Mouse (Mus musculus) embryonic facial prominence, embryonic 11.5 days (tissue): ENCODE data around the gene Lsamp. TPM values are rescaled to one million over a fixed set of nuclear protein-coding genes. Genes with fewer than 3 reads are reported as not detected.

Experiments used
- ATAC-seq: fragments of 200-750 bp; cut with Nextera tagmentation; replicated peaks from 2 replicates; pipeline ENCODE4 v1.8.0; 2017; ENCODE audit warnings: low read depth; ENCODE audit not compliant: insufficient number of reproducible peaks, low FRiP score, low TSS enrichment
- DNase-seq: peaks from one replicate; pipeline ENCODE4 v3.0.0-alpha.2; 2015; ENCODE audit warnings: low spot score
- H3K27ac ChIP-seq: fragments of 300-500 bp; sonication (generic); replicated peaks from 2 replicates; pipeline ENCODE4 v1.5.1; 2014; ENCODE audit warnings: mild to moderate bottlenecking, low read depth, low read length, control low read depth
- H3K27me3 ChIP-seq: fragments of 300-500 bp; sonication (generic); 2 replicates; pipeline ENCODE4 v1.6.1; 2014; ENCODE audit warnings: mild to moderate bottlenecking, low read length, moderate library complexity, mixed read lengths; ENCODE audit not compliant: control insufficient read depth, insufficient read depth
- H3K36me3 ChIP-seq: fragments of 300-500 bp; sonication (generic); replicated peaks from 2 replicates; pipeline ENCODE4 v1.6.1; 2014; ENCODE audit warnings: low read depth, mild to moderate bottlenecking, low read length, moderate library complexity, mixed read lengths; ENCODE audit not compliant: control insufficient read depth, insufficient read depth
- H3K4me1 ChIP-seq: fragments of 300-500 bp; sonication (generic); 2 replicates; pipeline ENCODE4 v1.6.1; 2014; ENCODE audit warnings: low read length, mixed read lengths; ENCODE audit not compliant: control insufficient read depth, insufficient read depth
- H3K4me2 ChIP-seq: fragments of 300-500 bp; sonication (generic); 2 replicates; pipeline ENCODE4 v1.6.1; 2014; ENCODE audit warnings: low read depth, mild to moderate bottlenecking, control low read depth, low read length, moderate library complexity
- H3K4me3 ChIP-seq: fragments of 300-500 bp; sonication (generic); 2 replicates; pipeline ENCODE4 v1.5.1; 2014; ENCODE audit warnings: low read depth, low read length, control low read depth
- H3K9ac ChIP-seq: fragments of 300-500 bp; sonication (generic); replicated peaks from 2 replicates; pipeline ENCODE4 v1.6.1; 2014; ENCODE audit warnings: mild to moderate bottlenecking, control low read depth, low read length
- H3K9me3 ChIP-seq: fragments of 300-500 bp; sonication (generic); replicated peaks from 2 replicates; pipeline ENCODE4 v1.6.1; 2016; ENCODE audit warnings: mild to moderate bottlenecking, low read length, inconsistent platforms, mixed read lengths; ENCODE audit not compliant: control insufficient read depth
- WGBS: fragments of 180-500 bp; shearing (Covaris S2); extraction: QIAGEN DNeasy Blood & Tissue Kit; methylation state at CpG from one replicate; pipeline ENCODE4 v1.1.7; 2014; 5-methylcytosine and 5-hydroxymethylcytosine counted together
- polyA plus RNA-seq: library from polyadenylated mRNA; unstranded; fragments of >200 nt; fragmentation: Nextera tagmentation; extraction: Ambion mirVana; gene quantifications from 2 replicates; pipeline ENCODE4 v1.2.1, GENCODE M21; 2014

The Lsamp gene
- polyA plus RNA-seq, 1 experiment from 2014 or later = 5.7 TPM

- ATAC-seq (no peak), DNase-seq (no peak)
- Histone ChIP-seq H3K4me1 (no peaks in the 10 kb centered on the region), H3K9ac (no peak overlapping the region), H3K27me3 (no peaks in the 10 kb centered on the region), H3K4me2 (no peak overlapping the region), H3K36me3 (no peaks in the 10 kb centered on the region), H3K4me3 (no peak overlapping the region), H3K27ac (no peak overlapping the region), H3K9me3 (no peaks in the 10 kb centered on the region)
- 77% methylated on average over 2 of the region's 2 CpGs for WGBS
Observed at GRCm38 (mm10) chr16:42113246-42113645, 2129.1 kb downstream of the Lsamp start.

- no peak overlapping the region for H3K4me3 ChIP-seq
- H3K27ac ChIP-seq = no peak overlapping the region
- no peak overlapping the region for H3K9ac ChIP-seq
- H3K4me2 ChIP-seq = no peak overlapping the region
- H3K9me3 ChIP-seq = no peaks in the 10 kb centered on the region
- ATAC-seq = no peak
- no peaks in the 10 kb centered on the region for H3K27me3 ChIP-seq
- H3K4me1 ChIP-seq = no peaks in the 10 kb centered on the region
- DNase-seq = no peak
- 90% methylated on average over 6 of the region's 6 CpGs for WGBS
- no peaks in the 10 kb centered on the region for H3K36me3 ChIP-seq
Observed at GRCm38 (mm10) chr16:42121788-42122187, 2137.6 kb downstream of the Lsamp start.

GRCm38 (mm10) chr16:42123826-42124225, 2139.7 kb downstream of the Lsamp start:
- Histone ChIP-seq H3K9me3 (no peaks in the 10 kb centered on the region), H3K27ac (no peak overlapping the region), H3K4me2 (no peak overlapping the region), H3K4me3 (no peak overlapping the region), H3K4me1 (no peaks in the 10 kb centered on the region), H3K9ac (no peak overlapping the region), H3K36me3 (no peaks in the 10 kb centered on the region), H3K27me3 (no peaks in the 10 kb centered on the region)
- 64% methylated on average over 4 of the region's 4 CpGs for WGBS
- no peak for DNase-seq
- no peak for ATAC-seq

- Histone ChIP-seq H3K4me2 (no peak overlapping the region), H3K9me3 (no peaks in the 10 kb centered on the region), H3K27ac (no peak overlapping the region), H3K9ac (no peak overlapping the region), H3K4me3 (no peak overlapping the region), H3K27me3 (no peaks in the 10 kb centered on the region), H3K4me1 (no peaks in the 10 kb centered on the region), H3K36me3 (no peaks in the 10 kb centered on the region)
- WGBS = 90% methylated on average over 2 of the region's 2 CpGs
- no peak for ATAC-seq
- DNase-seq = no peak
Observed at GRCm38 (mm10) chr16:42126061-42126460, 2141.9 kb downstream of the Lsamp start.

- WGBS = 64% methylated on average over 6 of the region's 6 CpGs
- Histone ChIP-seq H3K27ac (no peak overlapping the region), H3K4me2 (no peak overlapping the region), H3K27me3 (no peaks in the 10 kb centered on the region), H3K36me3 (no peaks in the 10 kb centered on the region), H3K4me3 (no peak overlapping the region), H3K9ac (no peak overlapping the region), H3K4me1 (no peaks in the 10 kb centered on the region), H3K9me3 (no peaks in the 10 kb centered on the region)
- ATAC-seq = no peak
- DNase-seq = no peak
Observed at GRCm38 (mm10) chr16:42147164-42147563, 2163.0 kb downstream of the Lsamp start.

- no peak for ATAC-seq
- no peak overlapping the region for H3K4me3 ChIP-seq
- H3K9ac ChIP-seq = no peak overlapping the region
- no peak overlapping the region for H3K4me2 ChIP-seq
- no peak for DNase-seq
- H3K27ac ChIP-seq = no peak overlapping the region
- H3K36me3 ChIP-seq = no peaks in the 10 kb centered on the region
- WGBS = 37% methylated on average over 6 of the region's 6 CpGs
- no peaks in the 10 kb centered on the region for H3K27me3 ChIP-seq
- no peaks in the 10 kb centered on the region for H3K9me3 ChIP-seq
- no peaks in the 10 kb centered on the region for H3K4me1 ChIP-seq
Observed at GRCm38 (mm10) chr16:42149216-42149942, 2165.2 kb downstream of the Lsamp start.

GRCm38 (mm10) chr16:42152640-42153039, 2168.5 kb downstream of the Lsamp start:
- Histone ChIP-seq H3K9me3 (no peaks in the 10 kb centered on the region), H3K27ac (no peak overlapping the region), H3K4me1 (no peaks in the 10 kb centered on the region), H3K4me3 (no peak overlapping the region), H3K27me3 (no peaks in the 10 kb centered on the region), H3K36me3 (no peaks in the 10 kb centered on the region), H3K4me2 (no peak overlapping the region), H3K9ac (no peak overlapping the region)
- ATAC-seq (no peak), DNase-seq (peak; percentile 57)
- WGBS = 31% methylated on average over 8 of the region's 8 CpGs

- no peak overlapping the region for H3K4me3 ChIP-seq
- no peak for DNase-seq
- no peaks in the 10 kb centered on the region for H3K9me3 ChIP-seq
- H3K27ac ChIP-seq = no peak overlapping the region
- H3K4me1 ChIP-seq = no peaks in the 10 kb centered on the region
- no peak overlapping the region for H3K4me2 ChIP-seq
- no peak for ATAC-seq
- H3K9ac ChIP-seq = no peak overlapping the region
- H3K27me3 ChIP-seq = no peaks in the 10 kb centered on the region
- WGBS = 70% methylated on average over 9 of the region's 9 CpGs
- H3K36me3 ChIP-seq = no peaks in the 10 kb centered on the region
Observed at GRCm38 (mm10) chr16:42157816-42158215, 2173.7 kb downstream of the Lsamp start.
